Mouse (Mus musculus) neural tube, embryonic 15.5 days (tissue): Measurements from ENCODE around the gene Asb16. TPM values are rescaled to one million over a fixed set of nuclear protein-coding genes. Genes with fewer than 3 reads are reported as not detected.

ENCODE experiments used
- ATAC-seq: fragments of 200-750 bp; cut with Nextera tagmentation; 2 replicates; pipeline ENCODE4 v1.8.0; 2017; ENCODE audit warnings: mild to moderate bottlenecking, moderate TSS enrichment, moderate library complexity; ENCODE audit not compliant: low FRiP score
- H3K27ac ChIP-seq: fragments of 300-500 bp; sonication (generic); replicated peaks from 2 replicates; pipeline ENCODE4 v1.5.1; 2015; ENCODE audit warnings: mild to moderate bottlenecking, inconsistent platforms
- H3K27me3 ChIP-seq: fragments of 300-500 bp; sonication (generic); replicated peaks from 2 replicates; pipeline ENCODE4 v1.6.1; 2015; ENCODE audit warnings: inconsistent platforms
- H3K36me3 ChIP-seq: fragments of 300-500 bp; sonication (generic); 2 replicates; pipeline ENCODE4 v1.6.1; 2015; ENCODE audit warnings: inconsistent platforms
- H3K4me1 ChIP-seq: fragments of 300-500 bp; sonication (generic); 2 replicates; pipeline ENCODE4 v1.6.1; 2015; ENCODE audit warnings: inconsistent platforms
- H3K4me2 ChIP-seq: fragments of 300-500 bp; sonication (generic); 2 replicates; pipeline ENCODE4 v1.6.1; 2015; ENCODE audit warnings: inconsistent platforms, mild to moderate bottlenecking, moderate library complexity
- H3K4me3 ChIP-seq: fragments of 300-500 bp; sonication (generic); replicated peaks from 2 replicates; pipeline ENCODE4 v1.5.1; 2015; ENCODE audit warnings: mild to moderate bottlenecking, inconsistent platforms
- H3K9ac ChIP-seq: fragments of 300-500 bp; sonication (generic); replicated peaks from 2 replicates; pipeline ENCODE4 v1.6.1; 2015; ENCODE audit warnings: mild to moderate bottlenecking, inconsistent platforms
- H3K9me3 ChIP-seq: fragments of 300-500 bp; sonication (generic); replicated peaks from 2 replicates; pipeline ENCODE4 v1.6.1; 2016; ENCODE audit warnings: inconsistent platforms
- WGBS: fragments of 180-500 bp; shearing (Covaris S2); methylation state at CpG from one replicate; pipeline ENCODE4 v1.1.7; 2015; ENCODE audit warnings: mixed read lengths; 5-methylcytosine and 5-hydroxymethylcytosine counted together
- polyA plus RNA-seq: library from polyadenylated mRNA; unstranded; fragments of >200 nt; fragmentation: Nextera tagmentation; extraction: Ambion mirVana; gene quantifications from 2 replicates; pipeline ENCODE4 v1.2.1, GENCODE M21; 2015

Gene Asb16
- polyA plus RNA-seq, 1 experiment from 2014 or later = 0.12 TPM

- Histone ChIP-seq H3K4me1 (peaks cover 30% of the 10 kb centered on the region), H3K9ac (peak overlapping the region; percentile 51), H3K9me3 (no peaks in the 10 kb centered on the region), H3K27me3 (no peaks in the 10 kb centered on the region), H3K36me3 (peaks cover 10% of the 10 kb centered on the region), H3K4me2 (peak overlapping the region; percentile 71), H3K4me3 (peak overlapping the region; percentile 85), H3K27ac (peak overlapping the region; percentile 99)
- 27% methylated on average over 27 of the region's 27 CpGs for WGBS
- peak; percentile 23 for ATAC-seq
These were observed 29.3 kb downstream of the Asb16 start for GRCm38 (mm10) chr11:102297577-102298556.

- ATAC-seq = no peak
- no peak overlapping the region for H3K9ac ChIP-seq
- H3K4me1 ChIP-seq = peaks cover 18% of the 10 kb centered on the region
- 5% methylated on average over 1 of the region's 1 CpGs for WGBS
- H3K9me3 ChIP-seq = no peaks in the 10 kb centered on the region
- no peak overlapping the region for H3K4me3 ChIP-seq
- no peak overlapping the region for H3K4me2 ChIP-seq
- H3K27me3 ChIP-seq = no peaks in the 10 kb centered on the region
- no peak overlapping the region for H3K27ac ChIP-seq
- no peaks in the 10 kb centered on the region for H3K36me3 ChIP-seq
These were observed 31.3 kb downstream of the Asb16 start for GRCm38 (mm10) chr11:102299839-102300238.

DNA sequence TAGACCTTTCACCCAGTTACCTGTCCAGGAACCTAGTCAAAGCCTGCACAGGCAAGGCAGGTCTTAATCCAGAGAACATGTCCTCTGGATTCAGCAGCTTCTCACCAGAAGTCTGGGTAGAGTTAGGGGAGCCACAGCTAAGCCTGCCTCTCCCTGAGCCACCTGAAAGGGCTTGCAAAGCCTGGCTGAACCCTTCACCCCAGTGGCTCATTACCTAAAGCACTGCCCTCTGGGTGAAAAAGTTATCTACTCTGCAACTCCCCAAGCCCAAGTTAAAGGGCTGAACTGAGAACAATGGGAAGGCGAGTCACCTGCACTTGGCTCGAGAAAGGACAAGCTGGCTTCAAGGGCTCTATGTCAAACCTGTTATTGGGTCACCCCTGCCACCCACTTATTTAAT is 35.6 kb downstream of the Asb16 start:
- 45% methylated on average over 2 of the region's 2 CpGs for WGBS
- no peaks in the 10 kb centered on the region for H3K9me3 ChIP-seq
- no peak overlapping the region for H3K9ac ChIP-seq
- no peak overlapping the region for H3K4me3 ChIP-seq
- H3K36me3 ChIP-seq = peaks cover 24% of the 10 kb centered on the region
- no peak overlapping the region for H3K4me2 ChIP-seq
- no peak for ATAC-seq
- H3K27ac ChIP-seq = no peak overlapping the region
- H3K27me3 ChIP-seq = no peaks in the 10 kb centered on the region
- peaks cover 6% of the 10 kb centered on the region for H3K4me1 ChIP-seq

- Histone ChIP-seq H3K27me3 (no peaks in the 10 kb centered on the region), H3K9ac (no peak overlapping the region), H3K4me3 (no peak overlapping the region), H3K36me3 (peaks cover 34% of the 10 kb centered on the region), H3K4me1 (peaks cover 16% of the 10 kb centered on the region), H3K9me3 (no peaks in the 10 kb centered on the region), H3K27ac (no peak overlapping the region), H3K4me2 (no peak overlapping the region)
- no peak for ATAC-seq
- WGBS = 65% methylated on average over 3 of the region's 3 CpGs
These were observed 36.8 kb downstream of the Asb16 start for GRCm38 (mm10) chr11:102305359-102305758.

DNA sequence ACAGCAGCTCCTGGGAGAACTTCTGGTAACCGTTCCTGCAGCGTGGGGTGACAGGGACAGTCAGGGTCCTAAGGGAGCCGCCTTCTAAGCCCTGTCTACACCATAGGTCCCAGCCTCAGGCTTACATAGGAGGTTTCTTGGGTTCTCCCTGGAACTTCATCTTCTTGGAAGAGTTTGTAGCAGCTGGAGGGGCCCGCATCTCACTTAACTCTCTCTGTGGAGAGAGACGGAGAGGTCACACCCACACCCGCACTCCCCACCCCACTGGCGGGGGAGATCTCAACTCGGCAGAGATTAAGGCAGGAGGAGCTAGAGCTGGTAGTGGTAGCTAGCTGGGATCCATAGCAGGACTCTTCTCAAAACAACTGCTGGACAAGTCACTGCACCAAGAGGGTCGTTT is 39.6 kb downstream of the Asb16 start:
- 87% methylated on average over 9 of the region's 9 CpGs for WGBS
- H3K27ac ChIP-seq = no peak overlapping the region
- H3K9ac ChIP-seq = no peak overlapping the region
- no peaks in the 10 kb centered on the region for H3K9me3 ChIP-seq
- peaks cover 52% of the 10 kb centered on the region for H3K36me3 ChIP-seq
- peaks cover 16% of the 10 kb centered on the region for H3K4me1 ChIP-seq
- no peak for ATAC-seq
- no peak overlapping the region for H3K4me2 ChIP-seq
- H3K4me3 ChIP-seq = no peak overlapping the region
- no peaks in the 10 kb centered on the region for H3K27me3 ChIP-seq

DNA sequence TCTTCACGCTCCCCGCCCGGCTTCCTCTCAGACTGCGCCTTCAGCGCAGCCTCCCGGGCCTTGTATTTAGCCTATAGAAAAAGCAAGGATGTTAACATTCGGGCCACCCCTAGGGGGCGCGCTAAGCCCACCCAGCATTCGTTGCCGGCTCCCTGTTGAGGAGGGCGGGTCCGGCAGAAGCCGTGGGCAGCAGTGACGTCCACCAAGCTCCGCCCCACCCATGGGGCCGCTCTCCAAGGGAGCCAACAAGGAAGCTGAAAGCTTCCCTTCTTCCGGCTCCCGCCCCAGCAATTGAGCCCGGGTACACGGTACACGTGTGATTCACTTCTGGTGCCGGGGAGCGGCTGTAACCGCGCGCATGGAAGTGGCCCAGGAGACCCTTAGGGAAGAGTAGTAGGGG is 40.4 kb downstream of the Asb16 start:
- H3K9ac ChIP-seq = peak overlapping the region; percentile 43; the same call in 1 of the 2 replicates
- WGBS = under 1% methylated on average over 27 of the region's 27 CpGs

GRCm38 (mm10) chr11:102309821-102310617 is 41.5 kb downstream of the Asb16 start:
- peak; percentile 36 for ATAC-seq
- H3K9ac ChIP-seq = 0 out of 2 replicates have a peak overlapping the region, but pooled peaks have one; percentile 43

More for the DNA sequence above, 40.4 kb downstream of the Asb16 start:
- H3K4me3 ChIP-seq = peak overlapping the region; percentile 27
- H3K27me3 ChIP-seq = no peaks in the 10 kb centered on the region
- no peaks in the 10 kb centered on the region for H3K9me3 ChIP-seq
- H3K4me2 ChIP-seq = peak overlapping the region; percentile 56
- peaks cover 16% of the 10 kb centered on the region for H3K4me1 ChIP-seq
- peak overlapping the region; percentile 77 for H3K27ac ChIP-seq
- peak; percentile 91 for ATAC-seq
- H3K36me3 ChIP-seq = peaks cover 60% of the 10 kb centered on the region

GRCm38 (mm10) chr11:102310768-102311695 is 42.5 kb downstream of the Asb16 start:
- H3K4me2 ChIP-seq = no peak overlapping the region
- no peak overlapping the region for H3K9ac ChIP-seq
- H3K36me3 ChIP-seq = peaks cover 70% of the 10 kb centered on the region
- no peak overlapping the region for H3K27ac ChIP-seq
- ATAC-seq = no peak
- H3K27me3 ChIP-seq = no peaks in the 10 kb centered on the region
- H3K4me3 ChIP-seq = no peak overlapping the region
- peaks cover 26% of the 10 kb centered on the region for H3K4me1 ChIP-seq
- no peaks in the 10 kb centered on the region for H3K9me3 ChIP-seq
- WGBS = 44% methylated on average over 38 of the region's 38 CpGs

More at GRCm38 (mm10) chr11:102309821-102310617, 41.5 kb downstream of the Asb16 start:
- Histone ChIP-seq H3K9me3 (no peaks in the 10 kb centered on the region), H3K27ac (no peak overlapping the region), H3K4me3 (no peak overlapping the region), H3K4me2 (peak overlapping the region; percentile 56), H3K36me3 (peaks cover 70% of the 10 kb centered on the region), H3K27me3 (no peaks in the 10 kb centered on the region), H3K4me1 (peaks cover 16% of the 10 kb centered on the region)
- WGBS = 91% methylated on average over 22 of the region's 22 CpGs

GRCm38 (mm10) chr11:102311966-102312365 is 43.4 kb downstream of the Asb16 start:
- Histone ChIP-seq H3K4me3 (no peak overlapping the region), H3K36me3 (peaks cover 61% of the 10 kb centered on the region), H3K27ac (no peak overlapping the region), H3K4me1 (peaks cover 31% of the 10 kb centered on the region), H3K4me2 (no peak overlapping the region), H3K9me3 (no peaks in the 10 kb centered on the region), H3K27me3 (no peaks in the 10 kb centered on the region), H3K9ac (no peak overlapping the region)
- 85% methylated on average over 4 of the region's 4 CpGs for WGBS
- ATAC-seq = no peak

- Histone ChIP-seq H3K4me3 (no peak overlapping the region), H3K4me1 (peaks cover 31% of the 10 kb centered on the region), H3K9ac (no peak overlapping the region), H3K36me3 (peaks cover 55% of the 10 kb centered on the region), H3K27me3 (no peaks in the 10 kb centered on the region), H3K27ac (no peak overlapping the region), H3K4me2 (no peak overlapping the region), H3K9me3 (no peaks in the 10 kb centered on the region)
- 87% methylated on average over 6 of the region's 6 CpGs for WGBS
- ATAC-seq = no peak
These were observed 44.0 kb downstream of the Asb16 start for GRCm38 (mm10) chr11:102312586-102312985.

DNA sequence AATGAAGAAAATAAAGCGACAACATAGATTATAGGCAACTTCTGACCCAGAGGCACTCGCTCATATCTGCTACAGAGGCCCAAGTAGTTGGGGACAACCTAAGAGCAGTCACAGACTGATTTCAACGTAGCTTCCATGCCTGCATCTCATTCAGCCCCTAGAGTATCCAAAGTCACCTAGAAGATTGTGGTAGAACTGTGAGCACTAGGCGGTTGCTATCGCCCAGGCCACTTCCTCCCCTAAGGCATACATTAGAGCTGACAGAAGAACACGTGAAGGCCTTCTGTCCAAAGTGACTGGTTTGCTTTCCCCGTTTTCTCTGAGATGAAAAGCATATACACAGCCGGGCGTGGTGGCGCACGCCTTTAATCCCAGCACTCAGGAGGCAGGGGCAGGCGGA is 45.8 kb downstream of the Asb16 start:
- peaks cover 23% of the 10 kb centered on the region for H3K4me1 ChIP-seq
- 89% methylated on average over 12 of the region's 12 CpGs for WGBS
- H3K9ac ChIP-seq = no peak overlapping the region
- H3K9me3 ChIP-seq = no peaks in the 10 kb centered on the region
- H3K27ac ChIP-seq = no peak overlapping the region
- H3K4me2 ChIP-seq = no peak overlapping the region
- no peak for ATAC-seq
- peaks cover 48% of the 10 kb centered on the region for H3K36me3 ChIP-seq
- no peaks in the 10 kb centered on the region for H3K27me3 ChIP-seq
- no peak overlapping the region for H3K4me3 ChIP-seq
